Mouse (Mus musculus) forebrain, embryonic 11.5 days (tissue): Measurements from ENCODE around the gene Fmn2. TPM values are rescaled to one million over a fixed set of nuclear protein-coding genes. Genes with fewer than 3 reads are reported as not detected.

Experiments used
- ATAC-seq: fragments of 200-750 bp; cut with Nextera tagmentation; replicated peaks from 2 replicates; pipeline ENCODE4 v1.8.0; 2017; ENCODE audit warnings: moderate TSS enrichment; ENCODE audit not compliant: low FRiP score
- DNase-seq: peaks from one replicate; pipeline ENCODE4 v3.0.0-alpha.2; 2017; ENCODE audit warnings: low spot score
- H3K27ac ChIP-seq: fragments of 300-500 bp; sonication (generic); 2 replicates; pipeline ENCODE4 v1.5.1; 2014; ENCODE audit warnings: low read depth, low read length
- H3K27me3 ChIP-seq: fragments of 300-500 bp; sonication (generic); 2 replicates; pipeline ENCODE4 v1.6.1; 2014; ENCODE audit warnings: mild to moderate bottlenecking, low read length, mixed read lengths; ENCODE audit not compliant: control insufficient read depth, insufficient read depth
- H3K36me3 ChIP-seq: fragments of 300-500 bp; sonication (generic); 2 replicates; pipeline ENCODE4 v1.6.1; 2014; ENCODE audit warnings: mild to moderate bottlenecking, low read length, moderate library complexity, mixed read lengths; ENCODE audit not compliant: control insufficient read depth, insufficient read depth
- H3K4me1 ChIP-seq: fragments of 300-500 bp; sonication (generic); replicated peaks from 2 replicates; pipeline ENCODE4 v1.6.1; 2014; ENCODE audit warnings: low read length, mixed read lengths; ENCODE audit not compliant: control insufficient read depth, insufficient read depth
- H3K4me2 ChIP-seq: fragments of 300-500 bp; sonication (generic); 2 replicates; pipeline ENCODE4 v1.6.1; 2014; ENCODE audit warnings: low read depth, mild to moderate bottlenecking, low read length, moderate library complexity, mixed read lengths; ENCODE audit not compliant: severe bottlenecking
- H3K4me3 ChIP-seq: fragments of 300-500 bp; sonication (generic); 2 replicates; pipeline ENCODE4 v1.5.1; 2014; ENCODE audit warnings: low read depth, low read length
- H3K9ac ChIP-seq: fragments of 300-500 bp; sonication (generic); 2 replicates; pipeline ENCODE4 v1.6.1; 2014; ENCODE audit warnings: low read length
- H3K9me3 ChIP-seq: fragments of 300-500 bp; sonication (generic); 2 replicates; pipeline ENCODE4 v1.6.1; 2016; ENCODE audit warnings: low read length, mixed read lengths; ENCODE audit not compliant: control insufficient read depth
- WGBS: fragments of 180-500 bp; shearing (Covaris S2); extraction: QIAGEN DNeasy Blood & Tissue Kit; methylation state at CpG from one replicate; pipeline ENCODE4 v1.1.7; 2014; 5-methylcytosine and 5-hydroxymethylcytosine counted together
- polyA plus RNA-seq: library from polyadenylated mRNA; unstranded; fragments of >200 nt; fragmentation: Nextera tagmentation; extraction: Ambion mirVana; gene quantifications from 2 replicates; pipeline ENCODE4 v1.2.1, GENCODE M21; 2014

Gene Fmn2
- polyA plus RNA-seq, 1 experiment from 2014 or later: 8.0 TPM

GRCm38 (mm10) chr1:174689301-174689700 is 187.7 kb downstream of the Fmn2 start:
- Histone ChIP-seq H3K9ac (no peak overlapping the region), H3K9me3 (no peaks in the 10 kb centered on the region), H3K4me2 (no peak overlapping the region), H3K4me3 (no peak overlapping the region), H3K27ac (no peak overlapping the region), H3K27me3 (no peaks in the 10 kb centered on the region), H3K36me3 (no peaks in the 10 kb centered on the region), H3K4me1 (no peaks in the 10 kb centered on the region)
- ATAC-seq: no peak
- 91% methylated on average over 2 of the region's 2 CpGs for WGBS
- no peak for DNase-seq

GRCm38 (mm10) chr1:174700871-174701270 is 199.2 kb downstream of the Fmn2 start:
- WGBS: 95% methylated on average over 5 of the region's 5 CpGs
- H3K36me3 ChIP-seq: no peaks in the 10 kb centered on the region
- H3K9ac ChIP-seq: no peak overlapping the region
- DNase-seq (no peak), ATAC-seq (no peak)
- no peak overlapping the region for H3K27ac ChIP-seq
- no peaks in the 10 kb centered on the region for H3K4me1 ChIP-seq
- no peaks in the 10 kb centered on the region for H3K27me3 ChIP-seq
- H3K9me3 ChIP-seq: no peaks in the 10 kb centered on the region
- no peak overlapping the region for H3K4me3 ChIP-seq
- H3K4me2 ChIP-seq: no peak overlapping the region

GRCm38 (mm10) chr1:174701835-174702234 is 200.2 kb downstream of the Fmn2 start:
- WGBS: 89% methylated on average over 5 of the region's 5 CpGs
- H3K27ac ChIP-seq: no peak overlapping the region
- no peaks in the 10 kb centered on the region for H3K4me1 ChIP-seq
- DNase-seq (no peak), ATAC-seq (no peak)
- H3K4me2 ChIP-seq: no peak overlapping the region
- H3K9me3 ChIP-seq: no peaks in the 10 kb centered on the region
- H3K36me3 ChIP-seq: no peaks in the 10 kb centered on the region
- no peaks in the 10 kb centered on the region for H3K27me3 ChIP-seq
- no peak overlapping the region for H3K9ac ChIP-seq
- no peak overlapping the region for H3K4me3 ChIP-seq

GRCm38 (mm10) chr1:174703909-174704308 is 202.3 kb downstream of the Fmn2 start:
- Histone ChIP-seq H3K4me3 (no peak overlapping the region), H3K27me3 (no peaks in the 10 kb centered on the region), H3K4me1 (no peaks in the 10 kb centered on the region), H3K4me2 (no peak overlapping the region), H3K9ac (no peak overlapping the region), H3K9me3 (no peaks in the 10 kb centered on the region), H3K27ac (no peak overlapping the region), H3K36me3 (no peaks in the 10 kb centered on the region)
- ATAC-seq (no peak), DNase-seq (no peak)
- WGBS: 88% methylated on average over 1 of the region's 1 CpGs

GRCm38 (mm10) chr1:174719729-174720458 is 218.3 kb downstream of the Fmn2 start:
- H3K4me2 ChIP-seq: no peak overlapping the region
- no peaks in the 10 kb centered on the region for H3K36me3 ChIP-seq
- no peak overlapping the region for H3K9ac ChIP-seq
- H3K9me3 ChIP-seq: no peaks in the 10 kb centered on the region
- 90% methylated on average over 12 of the region's 12 CpGs for WGBS
- no peaks in the 10 kb centered on the region for H3K27me3 ChIP-seq
- no peaks in the 10 kb centered on the region for H3K4me1 ChIP-seq
- H3K27ac ChIP-seq: no peak overlapping the region
- ATAC-seq (no peak), DNase-seq (no peak)
- H3K4me3 ChIP-seq: no peak overlapping the region

- WGBS: 68% methylated on average over 3 of the region's 3 CpGs
- Histone ChIP-seq H3K27ac (no peak overlapping the region), H3K4me2 (no peak overlapping the region), H3K27me3 (no peaks in the 10 kb centered on the region), H3K36me3 (no peaks in the 10 kb centered on the region), H3K4me1 (no peaks in the 10 kb centered on the region), H3K9me3 (no peaks in the 10 kb centered on the region), H3K4me3 (no peak overlapping the region), H3K9ac (no peak overlapping the region)
- DNase-seq (no peak), ATAC-seq (no peak)
Measured at GRCm38 (mm10) chr1:174728771-174729170, 227.1 kb downstream of the Fmn2 start.

GRCm38 (mm10) chr1:174732715-174733114 is 231.1 kb downstream of the Fmn2 start:
- Histone ChIP-seq H3K27me3 (no peaks in the 10 kb centered on the region), H3K27ac (no peak overlapping the region), H3K36me3 (no peaks in the 10 kb centered on the region), H3K9me3 (no peaks in the 10 kb centered on the region), H3K4me3 (no peak overlapping the region), H3K4me1 (no peaks in the 10 kb centered on the region), H3K4me2 (no peak overlapping the region), H3K9ac (no peak overlapping the region)
- WGBS: 86% methylated on average over 6 of the region's 6 CpGs
- DNase-seq (no peak), ATAC-seq (no peak)

GRCm38 (mm10) chr1:174738958-174739357 is 237.3 kb downstream of the Fmn2 start:
- Histone ChIP-seq H3K36me3 (no peaks in the 10 kb centered on the region), H3K4me1 (no peaks in the 10 kb centered on the region), H3K9me3 (no peaks in the 10 kb centered on the region), H3K27ac (no peak overlapping the region), H3K27me3 (no peaks in the 10 kb centered on the region), H3K4me3 (no peak overlapping the region), H3K9ac (no peak overlapping the region), H3K4me2 (no peak overlapping the region)
- ATAC-seq: no peak
- WGBS: 91% methylated on average over 8 of the region's 8 CpGs
- no peak for DNase-seq

- no peaks in the 10 kb centered on the region for H3K36me3 ChIP-seq
- H3K4me2 ChIP-seq: no peak overlapping the region
- no peaks in the 10 kb centered on the region for H3K4me1 ChIP-seq
- H3K4me3 ChIP-seq: no peak overlapping the region
- no peaks in the 10 kb centered on the region for H3K27me3 ChIP-seq
- ATAC-seq (no peak), DNase-seq (no peak)
- H3K27ac ChIP-seq: no peak overlapping the region
- H3K9ac ChIP-seq: no peak overlapping the region
- no peaks in the 10 kb centered on the region for H3K9me3 ChIP-seq
- 84% methylated on average over 2 of the region's 2 CpGs for WGBS
Measured at GRCm38 (mm10) chr1:174742667-174743066, 241.0 kb downstream of the Fmn2 start.
